Mouse (Mus musculus) liver, embryonic 12.5 days (tissue): ENCODE results near the gene Hist1h1a. TPM values are rescaled to one million over a fixed set of nuclear protein-coding genes. Genes with fewer than 3 reads are reported as not detected.
A peak's percentile ranks its signal among the peaks of the same experiment; 100 is the strongest.
"Not testable (repeated sequence)": the region's sequence is repeated elsewhere in the genome, so short reads cannot be mapped to it uniquely, and the experiment has no call there.

Experiments
- ATAC-seq: fragments of 200-750 bp; cut with Nextera tagmentation; 2 replicates; pipeline ENCODE4 v1.8.0; 2017; ENCODE audit warnings: moderate number of reproducible peaks, mild to moderate bottlenecking, moderate library complexity
- H3K27ac ChIP-seq: fragments of 300-500 bp; sonication (generic); 2 replicates; pipeline ENCODE4 v1.5.1; 2016; ENCODE audit warnings: mild to moderate bottlenecking
- H3K27me3 ChIP-seq: fragments of 300-500 bp; sonication (generic); replicated peaks from 2 replicates; pipeline ENCODE4 v1.6.1; 2016; ENCODE audit warnings: mild to moderate bottlenecking, moderate library complexity
- H3K36me3 ChIP-seq: fragments of 300-500 bp; sonication (generic); 2 replicates; pipeline ENCODE4 v1.6.1; 2016; ENCODE audit warnings: mild to moderate bottlenecking, moderate library complexity
- H3K4me1 ChIP-seq: fragments of 300-500 bp; sonication (generic); 2 replicates; pipeline ENCODE4 v1.6.1; 2016
- H3K4me2 ChIP-seq: fragments of 300-500 bp; sonication (generic); 2 replicates; pipeline ENCODE4 v1.6.1; 2016; ENCODE audit warnings: mild to moderate bottlenecking, moderate library complexity
- H3K4me3 ChIP-seq: fragments of 300-500 bp; sonication (generic); 2 replicates; pipeline ENCODE4 v1.5.1; 2016; ENCODE audit warnings: mild to moderate bottlenecking, moderate library complexity
- H3K9ac ChIP-seq: fragments of 300-500 bp; sonication (generic); 2 replicates; pipeline ENCODE4 v1.6.1; 2016; ENCODE audit warnings: mild to moderate bottlenecking, moderate library complexity
- H3K9me3 ChIP-seq: fragments of 300-500 bp; sonication (generic); replicated peaks from 2 replicates; pipeline ENCODE4 v1.6.1; 2016; ENCODE audit warnings: mild to moderate bottlenecking, moderate library complexity
- WGBS: fragments of 180-500 bp; shearing (Covaris S2); methylation state at CpG from one replicate; pipeline ENCODE4 v1.1.7; 2016; ENCODE audit not compliant: insufficient replicate concordance; 5-methylcytosine and 5-hydroxymethylcytosine counted together
- polyA plus RNA-seq: library from polyadenylated mRNA; unstranded; fragments of >200 nt; fragmentation: Nextera tagmentation; extraction: Ambion mirVana; gene quantifications from 2 replicates; pipeline ENCODE4 v1.2.1, GENCODE M21; 2016

Hist1h1a gene
- polyA plus RNA-seq, 1 experiment from 2014 or later: 4.9 TPM

DNA sequence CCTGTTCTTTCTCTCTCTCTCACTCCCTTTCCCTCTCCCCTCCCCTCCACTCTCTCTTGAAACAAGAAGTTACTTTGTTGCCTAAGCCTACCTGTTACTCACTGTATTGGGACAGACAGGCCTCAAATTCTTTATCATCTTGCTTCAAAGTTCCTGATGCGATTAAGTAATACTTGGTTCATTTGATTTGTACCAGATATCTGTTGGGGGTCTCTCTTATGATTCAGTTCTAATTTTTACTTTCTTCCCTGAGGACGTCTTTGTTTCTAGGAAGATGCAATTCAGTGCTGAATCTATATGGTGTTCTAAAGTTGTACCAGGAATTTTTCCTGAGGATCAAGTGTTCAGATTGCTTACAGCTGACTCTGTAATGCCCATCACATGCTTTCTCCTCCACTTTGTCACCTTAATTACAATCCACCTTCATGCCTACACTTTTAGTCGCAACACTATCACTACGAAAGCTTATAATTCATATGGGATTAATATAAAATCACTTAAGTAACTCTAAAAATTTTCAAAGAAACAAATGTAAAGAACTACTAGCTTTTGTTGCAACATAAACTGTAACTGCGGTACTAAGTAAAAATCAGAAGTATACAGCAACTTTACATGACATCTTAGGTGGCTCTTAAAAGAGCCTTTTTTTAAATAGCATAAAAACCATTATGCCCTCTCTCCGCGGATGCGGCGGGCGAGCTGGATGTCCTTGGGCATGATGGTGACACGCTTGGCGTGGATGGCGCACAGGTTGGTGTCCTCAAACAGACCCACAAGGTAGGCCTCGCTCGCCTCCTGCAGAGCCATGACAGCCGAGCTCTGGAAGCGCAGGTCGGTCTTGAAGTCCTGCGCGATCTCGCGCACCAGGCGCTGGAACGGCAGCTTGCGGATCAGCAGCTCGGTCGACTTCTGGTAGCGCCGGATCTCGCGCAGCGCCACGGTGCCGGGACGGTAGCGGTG lies 18.8 kb upstream of the Hist1h1a start:
- WGBS: 1% methylated on average over 15 of the region's 36 CpGs
- no peak for ATAC-seq
- peak overlapping the region; percentile 82 for H3K9ac ChIP-seq

GRCm38 (mm10) chr13:23745381-23746161 lies 17.9 kb upstream of the Hist1h1a start, which contains the start of gene Hist1h3c:
Gene Hist1h3c, minus strand, starts transcription at chr13:23745602.
- H3K36me3 ChIP-seq: no peaks in the 10 kb centered on the region
- peaks cover 61% of the 10 kb centered on the region for H3K4me1 ChIP-seq
- H3K27me3 ChIP-seq: no peaks in the 10 kb centered on the region
- H3K9me3 ChIP-seq: no peaks in the 10 kb centered on the region
- H3K27ac ChIP-seq: peak within 1 kb of the TSS; percentile 100
- WGBS: 2% methylated on average over 28 of the region's 28 CpGs
- H3K4me3 ChIP-seq: peak within 1 kb of the TSS; percentile 57
- peak; percentile 63 for ATAC-seq
- peak within 1 kb of the TSS; percentile 71 for H3K4me2 ChIP-seq
- peak within 1 kb of the TSS; percentile 85 for H3K9ac ChIP-seq

More for the DNA sequence above, 18.8 kb upstream of the Hist1h1a start:
- no peaks in the 10 kb centered on the region for H3K9me3 ChIP-seq
- peaks cover 58% of the 10 kb centered on the region for H3K4me1 ChIP-seq
- H3K4me2 ChIP-seq: peak overlapping the region; percentile 71
- peak overlapping the region; percentile 100 for H3K27ac ChIP-seq
- peak overlapping the region; percentile 57 for H3K4me3 ChIP-seq
- no peaks in the 10 kb centered on the region for H3K27me3 ChIP-seq
- H3K36me3 ChIP-seq: no peaks in the 10 kb centered on the region

DNA sequence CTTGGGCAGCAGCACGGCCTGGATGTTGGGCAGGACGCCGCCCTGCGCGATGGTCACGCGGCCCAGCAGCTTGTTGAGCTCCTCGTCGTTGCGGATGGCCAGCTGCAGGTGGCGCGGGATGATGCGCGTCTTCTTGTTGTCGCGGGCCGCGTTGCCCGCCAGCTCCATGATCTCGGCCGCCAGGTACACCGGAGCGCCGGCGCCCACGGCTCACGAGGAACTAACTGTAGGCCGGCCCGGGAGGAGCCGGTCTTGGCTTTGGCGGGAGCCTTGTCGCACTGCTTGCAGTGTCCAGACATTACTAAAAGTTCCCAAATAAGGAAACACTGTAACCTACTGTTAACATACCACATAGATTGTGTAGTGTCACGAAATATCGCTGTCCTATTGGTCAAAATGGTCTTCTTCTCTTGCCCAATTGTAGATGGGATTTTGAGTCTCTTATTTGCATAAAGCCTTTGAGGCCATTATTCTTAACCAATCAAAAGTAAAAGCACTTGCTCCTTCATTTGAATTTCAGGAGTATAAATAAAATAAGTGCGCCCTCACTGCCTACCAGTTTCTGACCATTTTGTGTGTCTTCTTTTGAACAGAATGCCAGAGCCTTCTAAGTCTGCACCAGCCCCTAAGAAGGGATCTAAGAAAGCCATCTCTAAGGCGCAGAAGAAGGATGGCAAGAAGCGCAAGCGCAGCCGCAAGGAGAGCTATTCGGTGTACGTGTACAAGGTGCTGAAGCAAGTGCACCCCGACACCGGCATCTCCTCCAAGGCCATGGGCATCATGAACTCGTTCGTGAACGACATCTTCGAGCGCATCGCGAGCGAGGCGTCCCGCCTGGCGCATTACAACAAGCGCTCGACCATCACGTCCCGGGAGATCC lies 17.0 kb upstream of the Hist1h1a start, which contains the start of gene Hist1h2bb:
Gene Hist1h2bb, plus strand, starts transcription at position 534 of the 880 bp plus-strand sequence.
- peak; percentile 79 for ATAC-seq
- WGBS: under 1% methylated on average over 43 of the region's 58 CpGs
- Histone ChIP-seq H3K27ac (peak within 1 kb of the TSS; percentile 100), H3K4me3 (peak within 1 kb of the TSS; percentile 57), H3K9ac (peak within 1 kb of the TSS; percentile 85), H3K4me2 (peak within 1 kb of the TSS; percentile 71), H3K4me1 (peaks cover 57% of the 10 kb centered on the region)
- H3K9me3 ChIP-seq, H3K27me3 ChIP-seq, H3K36me3 ChIP-seq: not testable (repeated sequence)

GRCm38 (mm10) chr13:23747081-23747891 lies 16.2 kb upstream of the Hist1h1a start:
- peak overlapping the region; percentile 100 for H3K27ac ChIP-seq
- H3K4me3 ChIP-seq: peak overlapping the region; percentile 57
- peaks cover 49% of the 10 kb centered on the region for H3K4me1 ChIP-seq
- no peaks in the 10 kb centered on the region for H3K36me3 ChIP-seq
- no peaks in the 10 kb centered on the region for H3K27me3 ChIP-seq
- H3K4me2 ChIP-seq: peak overlapping the region; percentile 71
- peak overlapping the region; percentile 85 for H3K9ac ChIP-seq
- whole genome bisulfite sequencing: 3% methylated on average over 12 of the region's 13 CpGs
- peak; percentile 31 for ATAC-seq
- H3K9me3 ChIP-seq: no peaks in the 10 kb centered on the region

GRCm38 (mm10) chr13:23747892-23748288 lies 15.6 kb upstream of the Hist1h1a start:
- ATAC-seq: no peak
- no peaks in the 10 kb centered on the region for H3K36me3 ChIP-seq
- H3K27ac ChIP-seq: peak overlapping the region; percentile 100
- peak overlapping the region; percentile 85 for H3K9ac ChIP-seq
- H3K4me1 ChIP-seq: peaks cover 49% of the 10 kb centered on the region
- H3K27me3 ChIP-seq: no peaks in the 10 kb centered on the region
- H3K4me3 ChIP-seq: peak overlapping the region; percentile 57
- peak overlapping the region; percentile 71 for H3K4me2 ChIP-seq
- H3K9me3 ChIP-seq: no peaks in the 10 kb centered on the region
- WGBS: 8% methylated on average over 4 of the region's 4 CpGs

DNA sequence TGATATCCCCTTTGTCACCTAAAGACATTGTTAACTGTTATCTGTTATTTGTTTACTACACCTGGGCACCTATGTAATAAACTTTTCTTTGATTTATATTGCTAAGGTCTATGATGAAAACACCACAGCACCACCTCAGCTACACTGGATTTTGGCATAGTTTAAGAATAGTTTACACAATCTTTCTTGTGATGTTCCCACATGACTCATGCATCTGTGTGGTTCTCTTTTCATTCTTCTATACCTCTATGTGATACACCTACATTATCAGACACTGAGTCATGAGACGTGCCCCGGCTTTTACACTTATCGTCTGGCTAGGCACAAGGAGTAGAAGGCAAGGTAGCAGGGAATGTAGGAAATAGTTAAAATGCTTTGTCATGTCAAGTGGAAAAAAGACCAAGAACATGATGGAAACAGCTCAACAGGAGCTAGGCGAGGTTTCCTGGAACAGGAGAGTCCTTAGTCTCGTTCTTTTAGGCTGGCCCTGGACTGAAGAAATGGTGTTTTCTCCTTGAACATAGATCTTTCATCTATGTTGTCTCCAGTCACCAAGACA lies 13.8 kb upstream of the Hist1h1a start:
- peak overlapping the region; percentile 52; the same call in 1 of the 2 replicates for H3K9ac ChIP-seq
- no peak for ATAC-seq
- peak overlapping the region; percentile 100 for H3K27ac ChIP-seq

GRCm38 (mm10) chr13:23750839-23751477 lies 12.5 kb upstream of the Hist1h1a start, which contains the start of gene Hist1h2ab:
Gene Hist1h2ab, plus strand, starts transcription at chr13:23751126.
- Histone ChIP-seq H3K4me3 (peak within 1 kb of the TSS; percentile 45), H3K9ac (peak within 1 kb of the TSS; percentile 82), H3K4me2 (peak within 1 kb of the TSS; percentile 64), H3K27ac (peak within 1 kb of the TSS; percentile 100), H3K4me1 (peaks cover 54% of the 10 kb centered on the region)
- peak; percentile 53 for ATAC-seq
- 1% methylated on average over 28 of the region's 47 CpGs for WGBS
- not testable (repeated sequence) for H3K27me3 ChIP-seq, H3K36me3 ChIP-seq, H3K9me3 ChIP-seq

More for the DNA sequence above, 13.8 kb upstream of the Hist1h1a start:
- peaks cover 46% of the 10 kb centered on the region for H3K4me1 ChIP-seq
- 88% methylated on average over 5 of the region's 5 CpGs for WGBS
- no peaks in the 10 kb centered on the region for H3K9me3 ChIP-seq
- no peak overlapping the region for H3K4me2 ChIP-seq
- H3K4me3 ChIP-seq: no peak overlapping the region
- no peaks in the 10 kb centered on the region for H3K27me3 ChIP-seq
- H3K36me3 ChIP-seq: no peaks in the 10 kb centered on the region

DNA sequence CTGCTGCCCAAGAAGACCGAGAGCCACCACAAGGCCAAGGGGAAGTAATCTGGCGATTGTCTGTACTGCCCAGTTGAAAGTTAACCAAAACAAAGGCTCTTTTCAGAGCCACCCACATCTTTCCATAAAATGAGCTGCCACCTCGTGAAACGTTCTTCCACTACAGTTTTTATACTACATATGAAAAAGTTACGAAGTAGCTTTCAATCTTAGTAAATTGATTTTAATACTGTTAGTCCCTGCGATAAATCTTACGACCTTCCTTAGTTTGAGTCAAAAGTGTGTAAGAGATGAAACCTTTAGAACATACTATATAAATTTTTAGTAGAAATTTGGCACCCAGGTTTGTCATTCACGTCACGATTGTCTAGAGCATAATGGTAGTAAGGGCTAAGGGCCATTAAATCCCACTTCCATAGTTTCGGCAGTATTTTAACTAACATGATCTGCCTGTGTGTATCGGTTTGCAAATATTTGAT lies 11.9 kb upstream of the Hist1h1a start:
- Histone ChIP-seq H3K4me1 (peaks cover 58% of the 10 kb centered on the region), H3K36me3 (no peaks in the 10 kb centered on the region), H3K4me3 (peak overlapping the region; percentile 45), H3K4me2 (peak overlapping the region; percentile 64), H3K27me3 (no peaks in the 10 kb centered on the region), H3K27ac (peak overlapping the region; percentile 100), H3K9ac (peak overlapping the region; percentile 82), H3K9me3 (no peaks in the 10 kb centered on the region)
- WGBS: under 1% methylated on average over 11 of the region's 11 CpGs
- ATAC-seq: peak; percentile 7; the same call in 1 of the 2 replicates

DNA sequence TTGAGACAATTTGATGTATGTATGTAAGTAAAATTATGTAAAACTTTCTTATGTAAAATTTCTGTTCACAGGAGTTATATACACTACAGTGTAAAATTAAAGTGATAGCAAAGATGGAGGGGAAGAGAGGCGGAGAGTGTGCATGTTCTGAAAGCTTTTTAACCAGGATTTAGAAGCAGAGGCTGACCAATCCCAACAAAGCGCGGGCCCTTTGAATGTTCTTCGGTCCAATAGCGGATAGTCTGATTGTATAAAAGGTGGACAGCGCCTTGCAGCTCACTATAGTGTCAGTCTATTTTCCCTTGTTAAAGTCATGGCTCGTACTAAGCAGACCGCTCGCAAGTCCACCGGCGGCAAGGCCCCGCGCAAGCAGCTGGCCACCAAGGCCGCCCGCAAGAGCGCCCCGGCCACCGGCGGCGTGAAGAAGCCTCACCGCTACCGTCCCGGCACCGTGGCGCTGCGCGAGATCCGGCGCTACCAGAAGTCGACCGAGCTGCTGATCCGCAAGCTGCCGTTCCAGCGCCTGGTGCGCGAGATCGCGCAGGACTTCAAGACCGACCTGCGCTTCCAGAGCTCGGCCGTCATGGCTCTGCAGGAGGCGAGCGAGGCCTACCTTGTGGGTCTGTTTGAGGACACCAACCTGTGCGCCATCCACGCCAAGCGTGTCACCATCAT lies 11.3 kb upstream of the Hist1h1a start, which contains the start of gene Hist1h3b:
Gene Hist1h3b, plus strand, starts transcription at position 201 of the 675 bp plus-strand sequence.
- under 1% methylated on average over 16 of the region's 47 CpGs for WGBS
- Histone ChIP-seq H3K4me2 (peak within 1 kb of the TSS; percentile 72), H3K4me3 (peak within 1 kb of the TSS; percentile 59), H3K4me1 (peaks cover 56% of the 10 kb centered on the region), H3K9ac (peak within 1 kb of the TSS; percentile 84), H3K27ac (peak within 1 kb of the TSS; percentile 100)
- ATAC-seq: peak; percentile 80
- H3K9me3 ChIP-seq, H3K36me3 ChIP-seq, H3K27me3 ChIP-seq: not testable (repeated sequence)
